Mouse (Mus musculus) left cerebral cortex, adult 18-20 months (tissue): ENCODE measurements around the gene 1700023F06Rik. TPM values are rescaled to one million over a fixed set of nuclear protein-coding genes. Genes with fewer than 3 reads are reported as not detected.
"Not testable (repeated sequence)": the region's sequence is repeated elsewhere in the genome, so short reads cannot be mapped to it uniquely, and the experiment has no call there.

Experiments used
- DNase-seq, 2 experiments: peaks; one replicate each; pipeline ENCODE4 v3.0.0; 2021 to 2022; ENCODE audit warnings: low spot score in 2 of 2, mixed read lengths in 1 of 2
- total RNA-seq, 2 experiments: library from RNA; stranded (reverse); gene quantifications; 2 replicates each; pipeline ENCODE4 v1.2.3; 2021

The 1700023F06Rik gene
- total RNA-seq, 2 experiments from 2014 or later, result 1.8 to 2.0 TPM

GRCm38 (mm10) chr11:103223444-103223843, 15.1 kb upstream of the 1700023F06Rik start:
- peak in 1 of 2 experiments; percentile 48 for DNase-seq

DNA sequence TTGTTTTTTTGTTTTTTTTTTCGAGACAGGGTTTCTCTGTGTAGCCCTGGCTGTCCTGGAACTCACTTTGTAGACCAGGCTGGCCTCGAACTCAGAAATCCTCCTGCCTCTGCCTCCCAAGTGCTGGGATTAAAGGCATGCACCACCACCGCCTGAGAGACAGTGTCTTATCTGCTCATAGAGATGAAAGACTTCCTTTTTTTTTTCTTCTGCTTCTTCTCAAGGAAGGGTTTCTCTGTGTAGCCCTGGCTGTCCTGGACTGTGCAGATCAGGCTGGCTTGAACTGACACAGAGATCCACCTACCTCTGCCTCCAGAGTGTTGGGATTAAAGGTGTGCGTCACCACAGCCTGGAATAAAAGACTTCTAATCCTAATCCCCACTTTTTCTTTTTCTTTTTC, 14.4 kb upstream of the 1700023F06Rik start:
- DNase-seq, result not testable (repeated sequence)

GRCm38 (mm10) chr11:103221437-103221836, 13.1 kb upstream of the 1700023F06Rik start:
- DNase-seq, result no peak

DNA sequence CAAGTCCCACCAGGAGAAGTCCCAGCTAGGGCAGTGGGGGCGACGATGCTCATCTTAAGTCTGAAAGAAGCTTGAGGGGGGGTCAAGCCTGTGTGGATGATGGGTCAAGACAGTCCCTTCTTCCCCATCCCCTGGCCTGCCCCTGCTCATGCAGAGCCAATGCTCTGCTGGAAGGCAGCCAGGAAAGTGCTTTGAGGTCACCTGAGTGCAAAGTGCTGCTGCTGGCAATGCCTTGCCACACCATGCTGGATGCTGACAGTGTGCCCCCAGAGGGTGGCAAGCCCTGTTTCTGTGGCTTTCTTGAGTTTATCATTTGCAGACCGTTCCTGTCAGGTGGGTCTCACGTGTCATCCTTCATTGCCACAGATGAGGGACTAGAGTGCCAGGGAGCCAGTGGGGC, 11.6 kb upstream of the 1700023F06Rik start:
- no peak for DNase-seq

- no peak for DNase-seq
Observed at GRCm38 (mm10) chr11:103219259-103219658, 10.9 kb upstream of the 1700023F06Rik start.

GRCm38 (mm10) chr11:103218517-103218901, 10.2 kb upstream of the 1700023F06Rik start:
- DNase-seq, result no peak

DNA sequence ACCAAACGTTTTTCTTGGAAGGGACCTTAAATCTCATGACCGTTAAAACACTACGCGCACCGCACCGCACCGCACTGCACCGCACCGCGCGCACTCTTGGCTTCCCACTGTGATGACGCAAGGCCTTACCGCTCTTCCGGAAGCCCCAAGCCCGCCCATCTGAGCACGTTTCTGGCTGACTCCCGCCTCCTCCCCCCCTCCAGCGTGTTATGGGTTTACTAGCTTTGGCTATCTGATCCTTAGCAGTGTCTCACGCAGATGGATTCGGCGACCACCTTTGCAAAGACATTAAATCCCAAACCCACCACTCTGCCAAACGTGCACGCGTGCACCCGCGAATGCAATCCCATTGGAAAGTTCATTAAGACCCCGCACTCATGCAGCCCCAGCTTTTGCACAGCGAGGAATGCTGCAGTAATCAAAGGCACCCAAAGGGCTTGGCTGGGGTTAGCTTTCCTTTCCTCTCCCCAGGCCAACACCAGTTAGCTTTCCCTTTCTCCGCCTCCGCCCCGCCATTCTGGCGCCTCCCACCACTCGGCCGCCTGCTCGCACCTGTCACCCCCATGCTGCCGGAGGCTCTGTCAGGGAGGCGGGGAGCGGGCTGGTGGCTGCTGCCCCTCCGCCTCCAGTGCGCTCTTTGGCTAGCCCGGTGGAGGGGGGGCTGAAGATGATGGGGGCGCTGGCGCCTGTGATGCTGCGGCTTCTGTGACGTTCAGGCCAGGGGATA, 9.6 kb upstream of the 1700023F06Rik start, which contains the start of gene Spata32:
Gene Spata32, minus strand, starts transcription at position 643 of the 727 bp plus-strand sequence.
- peak; percentile 64 to 75 for DNase-seq

DNA sequence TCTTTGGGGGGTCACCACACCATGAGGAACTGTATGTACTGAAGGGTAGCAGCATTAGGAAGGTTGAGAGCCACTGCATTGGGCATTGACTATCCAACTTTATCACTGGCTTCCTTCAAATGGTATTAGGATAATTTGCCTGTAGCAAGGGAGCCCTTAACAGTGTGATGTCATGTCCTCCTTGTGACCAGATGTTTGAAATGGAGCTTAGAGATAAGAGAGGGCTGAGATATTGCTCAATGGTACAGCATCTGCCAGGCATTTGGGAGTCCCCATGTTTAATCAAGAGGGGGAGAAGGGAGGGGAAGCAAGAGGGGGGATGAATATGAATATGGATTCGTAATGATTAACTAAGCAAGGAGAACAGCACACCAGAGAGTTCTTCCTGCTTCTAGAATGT, 7.0 kb upstream of the 1700023F06Rik start:
- no peak for DNase-seq

- no peak for DNase-seq
Observed at GRCm38 (mm10) chr11:103213712-103214111, 5.4 kb upstream of the 1700023F06Rik start.

- no peak for DNase-seq
Observed at GRCm38 (mm10) chr11:103210291-103210690, 1.9 kb upstream of the 1700023F06Rik start.

GRCm38 (mm10) chr11:103206203-103206602, 2.2 kb downstream of the 1700023F06Rik start:
- peak in 1 of 2 experiments; percentile 29 for DNase-seq

GRCm38 (mm10) chr11:103202376-103202775, 6.0 kb downstream of the 1700023F06Rik start:
- DNase-seq, result no peak

DNA sequence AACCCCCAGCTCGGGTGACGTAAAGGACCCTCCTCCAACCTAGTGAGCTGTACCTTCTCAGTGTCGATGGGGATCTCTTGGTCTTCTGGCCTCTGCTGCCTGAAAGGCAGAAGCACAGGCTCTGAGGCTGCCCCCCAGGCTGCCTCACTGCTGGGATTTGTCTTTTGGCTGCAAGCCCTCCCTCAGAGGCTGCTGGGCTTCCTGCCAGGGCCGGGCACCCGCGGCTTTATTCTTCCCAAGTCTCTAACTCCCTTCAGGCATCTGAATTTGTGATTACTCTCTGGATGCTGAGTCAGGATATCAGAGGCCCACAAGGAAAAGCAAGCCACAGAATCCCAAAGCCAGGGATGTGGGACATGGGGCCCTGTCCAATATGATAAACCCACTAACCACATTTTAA, 6.7 kb downstream of the 1700023F06Rik start:
- DNase-seq, result peak; percentile 77 to 90

DNA sequence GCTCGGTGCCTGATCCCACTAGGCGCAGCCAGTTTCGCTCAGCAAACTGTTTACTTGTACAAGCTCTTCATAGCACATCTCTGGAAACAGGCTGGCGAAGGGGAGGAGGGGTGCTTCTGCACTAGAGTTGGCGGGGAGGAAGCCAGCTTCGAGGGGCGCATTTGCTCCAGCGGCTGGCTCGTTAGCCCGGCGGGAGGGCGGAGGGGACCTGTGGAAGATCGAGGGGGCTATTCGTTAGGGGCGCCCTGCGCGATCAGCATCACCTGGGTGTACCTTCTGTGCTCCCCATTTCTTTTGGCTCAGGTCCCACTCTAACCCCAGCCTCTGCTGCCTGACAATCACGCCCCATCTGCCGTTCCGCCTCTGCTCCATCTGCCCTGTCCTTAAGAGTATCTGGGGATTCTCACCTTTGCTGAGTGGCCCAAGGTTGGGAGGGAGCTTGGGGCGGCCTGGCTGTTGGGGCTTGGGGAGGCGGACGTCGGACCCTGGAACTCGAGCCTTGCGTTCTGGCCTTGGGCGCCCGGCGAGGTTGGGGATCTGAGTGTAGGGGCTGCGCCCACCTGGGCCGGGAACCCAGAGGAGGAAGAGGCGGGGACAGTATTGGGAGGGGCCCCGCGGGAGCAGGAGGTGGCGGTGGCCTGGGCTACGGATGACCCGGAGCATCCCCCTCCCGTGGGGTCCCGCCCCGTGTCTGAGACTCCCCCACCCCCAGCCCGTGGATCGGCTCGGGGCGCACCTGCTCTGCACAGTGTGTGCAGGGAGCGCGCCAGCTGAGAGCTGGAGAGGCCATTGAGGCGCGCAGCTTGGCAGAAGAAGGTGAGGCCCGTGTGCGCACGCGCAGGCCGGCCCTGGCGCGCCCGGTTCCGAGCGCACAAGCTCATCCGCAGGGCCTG, 9.2 kb downstream of the 1700023F06Rik start:
- DNase-seq, result peak; percentile 86 to 89

GRCm38 (mm10) chr11:103198339-103198738, 10.0 kb downstream of the 1700023F06Rik start:
- DNase-seq, result no peak

- peak; percentile 56 to 78 for DNase-seq
Observed at GRCm38 (mm10) chr11:103197340-103197739, 11.0 kb downstream of the 1700023F06Rik start.

DNA sequence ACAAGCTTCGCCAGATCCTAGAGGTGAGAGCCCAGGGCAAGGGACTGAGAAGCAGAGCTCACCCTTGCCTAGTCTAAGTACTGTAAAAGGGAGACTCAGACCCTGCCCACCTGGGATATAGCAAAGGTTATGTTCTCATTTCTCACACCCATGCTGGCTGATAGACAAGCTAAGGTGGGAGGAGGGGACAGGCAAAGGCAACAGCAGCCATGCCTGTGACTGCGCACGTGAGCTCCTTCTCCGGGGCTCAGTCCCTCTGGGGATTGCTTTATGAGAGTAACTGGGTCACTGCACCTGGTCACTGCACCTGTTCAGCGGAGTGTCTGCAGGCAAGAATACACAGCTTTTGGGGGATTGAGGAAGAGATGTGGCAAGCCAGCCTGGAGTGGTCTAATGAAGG, 12.7 kb downstream of the 1700023F06Rik start:
- peak in 1 of 2 experiments; percentile 22 for DNase-seq

DNA sequence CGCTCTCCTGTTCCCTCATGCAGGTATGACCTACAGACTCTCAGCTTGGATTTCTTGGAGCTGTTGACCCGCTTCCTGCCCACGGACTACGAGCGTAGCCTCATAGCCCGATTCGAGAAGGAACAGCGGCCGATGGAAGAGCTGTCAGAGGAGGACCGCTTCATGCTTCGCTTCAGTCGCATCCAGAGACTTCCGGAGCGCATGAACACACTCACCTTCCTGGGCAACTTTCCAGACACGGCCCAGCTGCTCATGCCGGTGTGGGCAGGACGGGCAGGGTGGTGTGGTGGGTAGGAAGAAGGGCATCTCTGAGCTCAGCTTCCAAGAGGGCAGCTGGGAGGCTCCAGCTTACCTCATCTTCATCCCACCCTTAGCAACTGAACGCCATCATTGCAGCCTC, 13.1 kb downstream of the 1700023F06Rik start:
- peak; percentile 50 to 59 for DNase-seq

GRCm38 (mm10) chr11:103193825-103194168, 14.6 kb downstream of the 1700023F06Rik start:
- no peak for DNase-seq

- peak; percentile 74 to 78 for DNase-seq
Observed at GRCm38 (mm10) chr11:103192956-103193824, 15.2 kb downstream of the 1700023F06Rik start.
